In genomic region chr11:83616586-83616985, GRCm38 (mm10) we compare ENCODE assay signal across 35 mouse cellular contexts. TPM values are rescaled to one million over a fixed set of nuclear protein-coding genes. Genes with fewer than 3 reads are reported as not detected.
DNase-seq lines count a peak whose midpoint lies in the region; ATAC-seq and TF ChIP-seq lines count a peak whose summit lies in the region.
"Had no signal": no experiment of that assay in that cellular context is flagged by ENCODE, and none has a peak within 500 bp of the region (broad histone marks: within the 10 kb centered on the region; RNA-seq: fewer than 3 reads in every experiment).

No protein-coding gene starts in this region.

- no peak overlapping the region for H3K9ac ChIP-seq in liver, postnatal 0 days (replicated peaks)
- no peak overlapping the region for H3K9ac ChIP-seq in hindbrain, postnatal 0 days (replicated peaks; ENCODE audit: low read length)
- H3K9ac ChIP-seq: embryonic facial prominence, embryonic 15.5 days; midbrain, embryonic 13.5 days; neural tube, embryonic 12.5 days had no signal

- no peaks in the 10 kb centered on the region for H3K27me3 ChIP-seq in liver, postnatal 0 days (ENCODE audit: insufficient read depth, low read length)
- no peaks in the 10 kb centered on the region for H3K27me3 ChIP-seq in hindbrain, postnatal 0 days (ENCODE audit: insufficient read depth, low read length)
- H3K27me3 ChIP-seq in thymus, adult 2 months (ENCODE audit: control insufficient read depth, insufficient read depth, low read length), result no peaks in the 10 kb centered on the region
- H3K27me3 ChIP-seq: embryonic facial prominence, embryonic 15.5 days; midbrain, embryonic 13.5 days; neural tube, embryonic 12.5 days had no signal

- no peak for TF ChIP-seq POLR2A in thymus, adult 2 months (IDR thresholded peaks at IDR 0.05; ENCODE audit: control insufficient read depth, extremely low read depth, insufficient read depth, low read length, poor library complexity)

- peak; percentile 49; the same call in 1 of the 2 replicates for ATAC-seq in liver, postnatal 0 days
- ATAC-seq in granulocyte monocyte progenitor cell, adult 5-6 weeks (replicated peaks; ENCODE audit: poor library complexity, severe bottlenecking), result peak; percentile 68
- ATAC-seq in neutrophil, adult 5-6 weeks (ENCODE audit: extremely low read depth, insufficient number of reproducible peaks, low FRiP score, poor library complexity, severe bottlenecking), result peak; percentile 56; the same call in 1 of the 2 replicates
- no peak for ATAC-seq in hindbrain, postnatal 0 days
- ATAC-seq: forebrain, embryonic 14.5 days; hindbrain, embryonic 16.5 days; midbrain, embryonic 13.5 days had no signal

- WGBS in liver, postnatal 0 days (ENCODE audit: insufficient replicate concordance), result 60% methylated on average over 1 of the region's 1 CpGs
- WGBS in hindbrain, postnatal 0 days, result 94% methylated on average over 1 of the region's 1 CpGs
- WGBS in thymus, adult 2 months, result 93% methylated on average over 1 of the region's 1 CpGs

- no peak for TF ChIP-seq CTCF in liver, postnatal 0 days (IDR thresholded peaks at IDR 0.05; ENCODE audit: low read depth)
- no peak for TF ChIP-seq CTCF in hindbrain, postnatal 0 days (IDR thresholded peaks at IDR 0.05; ENCODE audit: low read depth)
- TF ChIP-seq CTCF in thymus, adult 2 months (IDR thresholded peaks at IDR 0.05; ENCODE audit: borderline replicate concordance, control insufficient read depth, extremely low read depth, insufficient read depth, low read length, poor library complexity), result no peak

- peaks cover 3% of the 10 kb centered on the region; the same call in 1 of the 2 replicates for H3K4me1 ChIP-seq in liver, postnatal 0 days (ENCODE audit: insufficient read depth)
- H3K4me1 ChIP-seq in hindbrain, postnatal 0 days (ENCODE audit: insufficient read depth, low read length), result no peaks in the 10 kb centered on the region
- H3K4me1 ChIP-seq in thymus, adult 2 months (replicated peaks; ENCODE audit: control insufficient read depth, insufficient read depth, low read length), result no peaks in the 10 kb centered on the region
- H3K4me1 ChIP-seq: embryonic facial prominence, embryonic 15.5 days; hindbrain, embryonic 10.5 days; limb, embryonic 10.5 days; midbrain, embryonic 13.5 days; neural tube, embryonic 12.5 days had no signal

- no peaks in the 10 kb centered on the region for H3K9me3 ChIP-seq in liver, postnatal 0 days (ENCODE audit: low read length)
- H3K9me3 ChIP-seq in hindbrain, postnatal 0 days (ENCODE audit: low read length), result no peaks in the 10 kb centered on the region
- H3K9me3 ChIP-seq: embryonic facial prominence, embryonic 15.5 days; hindbrain, embryonic 10.5 days; limb, embryonic 10.5 days; midbrain, embryonic 13.5 days; neural tube, embryonic 12.5 days had no signal

- TF ChIP-seq EP300 in liver, postnatal 0 days (IDR thresholded peaks at IDR 0.05; ENCODE audit: low read depth), result no peak

- no peaks in the 10 kb centered on the region for H3K36me3 ChIP-seq in liver, postnatal 0 days (replicated peaks; ENCODE audit: insufficient read depth, low read length)
- no peaks in the 10 kb centered on the region for H3K36me3 ChIP-seq in hindbrain, postnatal 0 days (ENCODE audit: insufficient read depth, low read length)
- no peaks in the 10 kb centered on the region for H3K36me3 ChIP-seq in thymus, adult 2 months (ENCODE audit: control insufficient read depth, insufficient read depth, low read length)
- H3K36me3 ChIP-seq: embryonic facial prominence, embryonic 15.5 days; hindbrain, embryonic 10.5 days; limb, embryonic 10.5 days; midbrain, embryonic 13.5 days; neural tube, embryonic 12.5 days had no signal

- H3K27ac ChIP-seq in liver, postnatal 0 days (ENCODE audit: low read depth), result no peak overlapping the region
- no peak overlapping the region for H3K27ac ChIP-seq in hindbrain, postnatal 0 days
- no peak overlapping the region for H3K27ac ChIP-seq in thymus, adult 2 months (ENCODE audit: control insufficient read depth, insufficient read depth, low read length)
- H3K27ac ChIP-seq: embryonic facial prominence, embryonic 15.5 days; gastrocnemius, adult 2 months; hindbrain, embryonic 10.5 days; limb, embryonic 10.5 days; midbrain, embryonic 13.5 days; neural tube, embryonic 12.5 days had no signal

- H3K4me2 ChIP-seq in liver, postnatal 0 days (ENCODE audit: low read depth, low read length), result no peak overlapping the region
- H3K4me2 ChIP-seq in hindbrain, postnatal 0 days (ENCODE audit: low read depth, low read length), result no peak overlapping the region
- H3K4me2 ChIP-seq: embryonic facial prominence, embryonic 15.5 days; heart, embryonic 11.5 days; midbrain, embryonic 13.5 days; neural tube, embryonic 12.5 days had no signal

- no peak for DNase-seq in liver, postnatal 0 days
- no peak for DNase-seq in liver
- DNase-seq in NIH3T3 (ENCODE audit: low read depth), result peak; percentile 34
- no peak for DNase-seq in hindbrain, postnatal 0 days (ENCODE audit: low spot score)
- no peak for DNase-seq in thymus, adult 2 months
- DNase-seq in embryo, embryonic 10.5 days (ENCODE audit: low spot score), result no peak
- DNase-seq: adrenal gland, postnatal 25 days; cerebellum, adult 18-20 months; cerebellum, postnatal 14 days; gastrocnemius, adult 2 months; heart, postnatal 10 days; kidney, adult 11 months; kidney, postnatal 4 days; lung, postnatal 14 days; retina, postnatal 1 day; right cerebral cortex, postnatal 25 days; spleen, adult 18-20 months; thymus, postnatal 25 days had no signal

- no peak overlapping the region for H3K4me3 ChIP-seq in liver, postnatal 0 days (ENCODE audit: low read depth, low read length)
- no peak overlapping the region for H3K4me3 ChIP-seq in hindbrain, postnatal 0 days (ENCODE audit: low read length)
- no peak overlapping the region for H3K4me3 ChIP-seq in thymus, adult 2 months (ENCODE audit: control insufficient read depth, insufficient read depth, low read length)
- H3K4me3 ChIP-seq: embryonic facial prominence, embryonic 15.5 days; gastrocnemius, adult 2 months; hindbrain, embryonic 10.5 days; limb, embryonic 10.5 days; midbrain, embryonic 13.5 days; neural tube, embryonic 12.5 days had no signal

RNA-seq across cellular contexts. Expression of gene Ccl6, which starts 23.7 kb away (rescaled TPM):
- polyA plus RNA-seq in liver, postnatal 0 days (2015; fragmentation: Nextera tagmentation; extraction: Ambion mirVana), result 46.9 and 55.2 TPM in 2 replicates
- total RNA-seq in granulocyte monocyte progenitor cell, adult 5-6 weeks (2014; fragmentation: Nextera tagmentation), result 8.8 and 13.4 TPM in 2 replicates
- total RNA-seq in granulocyte monocyte progenitor cell, adult 5-6 weeks (2017), result 16.9 and 19.6 TPM in 2 replicates
- total RNA-seq in neutrophil, adult 5-6 weeks (2017), result 1,141 and 1,189 TPM in 2 replicates
- total RNA-seq in hindbrain, postnatal 0 days (2014; rRNA removed), result 0.40 TPM in 1 of 2 replicates, not detected in the other
- 3.3 and 3.7 TPM in 2 replicates for polyA plus RNA-seq in hindbrain, postnatal 0 days (2015; fragmentation: Nextera tagmentation; extraction: Ambion mirVana)
- 4.9 and 10.4 TPM in 2 replicates for polyA plus RNA-seq in thymus, adult 2 months (2012; rRNA removed)

RNA-seq across cellular contexts. Expression of gene Rpl9-ps1, which starts 28.8 kb away (rescaled TPM):
- polyA plus RNA-seq in liver, postnatal 0 days (2015; fragmentation: Nextera tagmentation; extraction: Ambion mirVana), result not detected in 2 replicates
- not detected in 2 replicates for total RNA-seq in granulocyte monocyte progenitor cell, adult 5-6 weeks (2014; fragmentation: Nextera tagmentation)
- not detected in 2 replicates for total RNA-seq in granulocyte monocyte progenitor cell, adult 5-6 weeks (2017)
- 1.4 TPM in 1 of 2 replicates, not detected in the other for total RNA-seq in neutrophil, adult 5-6 weeks (2017)
- not detected in 2 replicates for total RNA-seq in hindbrain, postnatal 0 days (2014; rRNA removed)
- not detected in 2 replicates for polyA plus RNA-seq in hindbrain, postnatal 0 days (2015; fragmentation: Nextera tagmentation; extraction: Ambion mirVana)
- polyA plus RNA-seq in thymus, adult 2 months (2012; rRNA removed), result not detected in 2 replicates
- total RNA-seq: adrenal gland, postnatal 25 days; gastrocnemius, adult 2 months; heart, postnatal 10 days; left cerebral cortex, adult 8-10 months; liver, adult 2 months had no signal
- polyA plus RNA-seq: embryonic facial prominence, embryonic 15.5 days; forebrain, embryonic 14.5 days; frontal cortex, adult 2 months; gonadal fat pad, adult 2 months; heart, embryonic 11.5 days; hindbrain, embryonic 10.5 days; hindbrain, embryonic 16.5 days; kidney, embryonic 16.5 days; limb, embryonic 10.5 days; liver, adult 2 months; liver, embryonic 16.5 days; midbrain, embryonic 13.5 days; neural tube, embryonic 12.5 days; testis, adult 2 months had no signal

RNA-seq across cellular contexts. Expression of gene Ccl3, which starts 32.6 kb away (rescaled TPM):
- 1.3 TPM in 2 replicates for polyA plus RNA-seq in liver, postnatal 0 days (2015; fragmentation: Nextera tagmentation; extraction: Ambion mirVana)
- total RNA-seq in granulocyte monocyte progenitor cell, adult 5-6 weeks (2014; fragmentation: Nextera tagmentation), result 5.5 and 6.5 TPM in 2 replicates
- 78.6 and 86.4 TPM in 2 replicates for total RNA-seq in granulocyte monocyte progenitor cell, adult 5-6 weeks (2017)
- 25.6 and 29.2 TPM in 2 replicates for total RNA-seq in neutrophil, adult 5-6 weeks (2017)
- 2.8 TPM in 1 of 2 replicates, not detected in the other for total RNA-seq in hindbrain, postnatal 0 days (2014; rRNA removed)
- polyA plus RNA-seq in hindbrain, postnatal 0 days (2015; fragmentation: Nextera tagmentation; extraction: Ambion mirVana), result 1.4 TPM in 2 replicates
- polyA plus RNA-seq in thymus, adult 2 months (2012; rRNA removed), result 3.6 and 10.2 TPM in 2 replicates
- total RNA-seq: gastrocnemius, adult 2 months had no signal
- polyA plus RNA-seq: testis, adult 2 months had no signal

RNA-seq across cellular contexts. Expression of gene Ccl9, which starts 38.1 kb away (rescaled TPM):
- polyA plus RNA-seq in liver, postnatal 0 days (2015; fragmentation: Nextera tagmentation; extraction: Ambion mirVana), result 92.6 and 107 TPM in 2 replicates
- total RNA-seq in granulocyte monocyte progenitor cell, adult 5-6 weeks (2014; fragmentation: Nextera tagmentation), result 189 and 190 TPM in 2 replicates
- total RNA-seq in granulocyte monocyte progenitor cell, adult 5-6 weeks (2017), result 110 and 159 TPM in 2 replicates
- total RNA-seq in neutrophil, adult 5-6 weeks (2017), result 30.6 and 52.2 TPM in 2 replicates
- 0.97 and 1.9 TPM in 2 replicates for total RNA-seq in hindbrain, postnatal 0 days (2014; rRNA removed)
- 1.7 and 1.9 TPM in 2 replicates for polyA plus RNA-seq in hindbrain, postnatal 0 days (2015; fragmentation: Nextera tagmentation; extraction: Ambion mirVana)
- polyA plus RNA-seq in thymus, adult 2 months (2012; rRNA removed), result 3.4 and 4.5 TPM in 2 replicates

RNA-seq across cellular contexts. Expression of gene Ccl4, which starts 45.8 kb away (rescaled TPM):
- polyA plus RNA-seq in liver, postnatal 0 days (2015; fragmentation: Nextera tagmentation; extraction: Ambion mirVana), result 1.6 and 1.8 TPM in 2 replicates
- 2.1 TPM in 1 of 2 replicates, not detected in the other for total RNA-seq in granulocyte monocyte progenitor cell, adult 5-6 weeks (2014; fragmentation: Nextera tagmentation)
- total RNA-seq in granulocyte monocyte progenitor cell, adult 5-6 weeks (2017), result 15.2 and 26.9 TPM in 2 replicates
- total RNA-seq in neutrophil, adult 5-6 weeks (2017), result 15.6 and 16.2 TPM in 2 replicates
- total RNA-seq in hindbrain, postnatal 0 days (2014; rRNA removed), result not detected in 2 replicates
- 0.39 and 0.77 TPM in 2 replicates for polyA plus RNA-seq in hindbrain, postnatal 0 days (2015; fragmentation: Nextera tagmentation; extraction: Ambion mirVana)
- 5.0 and 8.5 TPM in 2 replicates for polyA plus RNA-seq in thymus, adult 2 months (2012; rRNA removed)
- total RNA-seq: adrenal gland, postnatal 25 days; gastrocnemius, adult 2 months; heart, postnatal 10 days; liver, adult 2 months had no signal
- polyA plus RNA-seq: midbrain, embryonic 13.5 days; testis, adult 2 months had no signal

Comparison
In these comparisons a context has a peak if more than half of its experiments do, and no peak if none do; other contexts are left out.
1. RNA of gene Ccl6, which starts 23.7 kb away (total RNA-seq): 1,141 to 1,189 TPM in neutrophil, adult 5-6 weeks; 8.8 to 19.6 TPM in granulocyte monocyte progenitor cell, adult 5-6 weeks and 0.40 TPM in hindbrain, postnatal 0 days; every median in the first group is over 10 times any median in the second.